Comparison of ENCODE assay signal across 23 mouse cellular contexts in genomic region chr3:84923256-84923655, GRCm38 (mm10).
A peak's percentile ranks its signal among the peaks of the same experiment; 100 is the strongest.
DNase-seq lines count a peak whose midpoint lies in the region; ATAC-seq lines count a peak whose summit lies in the region.
"Had no signal": no experiment of that assay in that cellular context is flagged by ENCODE, and none has a peak within 500 bp of the region (broad histone marks: within the 10 kb centered on the region; RNA-seq: fewer than 3 reads in every experiment).

No protein-coding gene starts in this region.

- H3K4me2 ChIP-seq in intestine, embryonic 15.5 days (replicated peaks), result no peak overlapping the region
- H3K4me2 ChIP-seq in stomach, embryonic 16.5 days (ENCODE audit: low read depth, low read length), result no peak overlapping the region
- H3K4me2 ChIP-seq: embryonic facial prominence, embryonic 15.5 days; hindbrain, embryonic 13.5 days had no signal

- peaks cover 2% of the 10 kb centered on the region; the same call in 1 of the 2 replicates for H3K4me1 ChIP-seq in intestine, embryonic 15.5 days (replicated peaks)
- peaks cover 3% of the 10 kb centered on the region for H3K4me1 ChIP-seq in stomach, embryonic 16.5 days (ENCODE audit: control insufficient read depth, insufficient read depth, low read length)
- no peaks in the 10 kb centered on the region for H3K4me1 ChIP-seq in embryonic facial prominence, embryonic 10.5 days
- H3K4me1 ChIP-seq: embryonic facial prominence, embryonic 15.5 days; hindbrain, embryonic 13.5 days had no signal

- H3K36me3 ChIP-seq in intestine, embryonic 15.5 days, result no peaks in the 10 kb centered on the region
- no peaks in the 10 kb centered on the region for H3K36me3 ChIP-seq in stomach, embryonic 16.5 days (ENCODE audit: control insufficient read depth, insufficient read depth, low read length)
- H3K36me3 ChIP-seq in embryonic facial prominence, embryonic 10.5 days (replicated peaks), result no peaks in the 10 kb centered on the region
- H3K36me3 ChIP-seq: embryonic facial prominence, embryonic 15.5 days; forebrain, embryonic 10.5 days; heart, embryonic 10.5 days; hindbrain, embryonic 13.5 days had no signal

- 74% methylated on average over 1 of the region's 1 CpGs for WGBS in intestine, embryonic 15.5 days
- 76% methylated on average over 1 of the region's 1 CpGs for WGBS in stomach, embryonic 16.5 days
- 75% methylated on average over 1 of the region's 1 CpGs for WGBS in embryonic facial prominence, embryonic 10.5 days

- no peak overlapping the region for H3K4me3 ChIP-seq in intestine, embryonic 15.5 days (replicated peaks)
- no peak overlapping the region for H3K4me3 ChIP-seq in stomach, embryonic 16.5 days (replicated peaks; ENCODE audit: low read length)
- no peak overlapping the region for H3K4me3 ChIP-seq in embryonic facial prominence, embryonic 10.5 days
- H3K4me3 ChIP-seq: embryonic facial prominence, embryonic 15.5 days; erythroblast, embryonic 14.5 days; forebrain, embryonic 10.5 days; heart, embryonic 10.5 days; hindbrain, embryonic 13.5 days had no signal

- ATAC-seq in intestine, embryonic 15.5 days, result 0 out of 2 replicates have a peak, but pooled peaks have one; percentile 25
- no peak for ATAC-seq in stomach, embryonic 16.5 days (ENCODE audit: insufficient read depth, low FRiP score)
- ATAC-seq: activated CD4-positive, CD25-positive, alpha-beta regulatory T cell, adult 4 months; CD4-positive, CD25-positive, alpha-beta regulatory T cell, adult 4 months; forebrain, embryonic 14.5 days; hindbrain, postnatal 0 days had no signal

- no peak overlapping the region for H3K27ac ChIP-seq in intestine, embryonic 15.5 days
- peak overlapping the region; percentile 48; the same call in 1 of the 2 replicates for H3K27ac ChIP-seq in stomach, embryonic 16.5 days (ENCODE audit: low read length)
- H3K27ac ChIP-seq in embryonic facial prominence, embryonic 10.5 days (replicated peaks), result no peak overlapping the region
- H3K27ac ChIP-seq: embryonic facial prominence, embryonic 15.5 days; forebrain, embryonic 10.5 days; heart, embryonic 10.5 days; hindbrain, embryonic 13.5 days; hindbrain, postnatal 0 days had no signal

- H3K9ac ChIP-seq in intestine, embryonic 15.5 days, result no peak overlapping the region
- no peak overlapping the region for H3K9ac ChIP-seq in stomach, embryonic 16.5 days (ENCODE audit: low read length)
- H3K9ac ChIP-seq: embryonic facial prominence, embryonic 15.5 days; hindbrain, embryonic 13.5 days had no signal

- no peaks in the 10 kb centered on the region for H3K27me3 ChIP-seq in intestine, embryonic 15.5 days (replicated peaks)
- no peaks in the 10 kb centered on the region for H3K27me3 ChIP-seq in stomach, embryonic 16.5 days (ENCODE audit: control insufficient read depth, insufficient read depth, low read length)
- H3K27me3 ChIP-seq in embryonic facial prominence, embryonic 10.5 days (replicated peaks; ENCODE audit: low read depth, poor library complexity, severe bottlenecking), result no peaks in the 10 kb centered on the region
- H3K27me3 ChIP-seq: embryonic facial prominence, embryonic 15.5 days; hindbrain, embryonic 13.5 days had no signal

- intact Hi-C loops in heart, postnatal 14 days (cut with DNase I), result loop anchor here (5.0 to 10.0 kb wide), 2 partner anchors 452 to 649 kb away; partner anchors contain the start of gene Gatb

- peak; percentile 61 for DNase-seq in 3T3-L1 (ENCODE audit: low read depth, low spot score)
- DNase-seq in R1 (ENCODE audit: low read depth, low spot score), result peak; percentile 16
- no peak for DNase-seq in heart, postnatal 14 days
- no peak for DNase-seq in cerebellum, adult 18-20 months
- no peak for DNase-seq in embryonic facial prominence, embryonic 10.5 days (ENCODE audit: low spot score)
- DNase-seq: adrenal gland, adult 2 months; adrenal gland, postnatal 25 days; cerebellum, postnatal 10 days; gastrocnemius, postnatal 36 days; heart, adult 18-20 months; heart, postnatal 10 days had no signal

- H3K9me3 ChIP-seq in intestine, embryonic 15.5 days, result no peaks in the 10 kb centered on the region
- no peaks in the 10 kb centered on the region for H3K9me3 ChIP-seq in stomach, embryonic 16.5 days (replicated peaks; ENCODE audit: control insufficient read depth, low read length)
- H3K9me3 ChIP-seq in embryonic facial prominence, embryonic 10.5 days, result no peaks in the 10 kb centered on the region
- H3K9me3 ChIP-seq: embryonic facial prominence, embryonic 15.5 days; forebrain, embryonic 10.5 days; G1E; heart, embryonic 10.5 days; hindbrain, embryonic 13.5 days had no signal

Comparison
In these comparisons a context has a peak if more than half of its experiments do, and no peak if none do; other contexts are left out.
1. DNase-seq: peak in 3T3-L1 (single experiment) and R1 (single experiment); none in heart, postnatal 14 days (0 of 2), cerebellum, adult 18-20 months (0 of 2) and embryonic facial prominence, embryonic 10.5 days (single experiment).